Mouse (Mus musculus): ENCODE measurements around the gene Sec24d. TPM values are rescaled to one million over a fixed set of nuclear protein-coding genes. Genes with fewer than 3 reads are reported as not detected.

Gene Sec24d
- polyA plus RNA-seq, 1 experiment from 2014 or later = 16.2 TPM

GRCm38 (mm10) chr3:123288856-123289570 lies 21.8 kb downstream of the Sec24d start:
- Histone ChIP-seq H3K4me1 (ENCODE audit: control insufficient read depth, insufficient read depth, low read length) (no peaks in the 10 kb centered on the region), H3K4me2 (ENCODE audit: low read length) (no peak overlapping the region), H3K4me3 (ENCODE audit: low read depth, low read length) (no peak overlapping the region), H3K9ac (ENCODE audit: low read depth, low read length) (no peak overlapping the region), H3K27ac (ENCODE audit: low read length) (no peak overlapping the region), H3K27me3 (ENCODE audit: control insufficient read depth, insufficient read depth, low read depth, low read length) (no peaks in the 10 kb centered on the region), H3K9me3 (replicated peaks; ENCODE audit: control insufficient read depth, low read length, poor library complexity, severe bottlenecking) (no peaks in the 10 kb centered on the region), H3K36me3 (ENCODE audit: control insufficient read depth, insufficient read depth, low read length) (no peaks in the 10 kb centered on the region)
- WGBS = 40% methylated on average over 9 of the region's 9 CpGs
- ATAC-seq = no peak

- H3K9me3 ChIP-seq (replicated peaks; ENCODE audit: control insufficient read depth, low read length, poor library complexity, severe bottlenecking) = no peaks in the 10 kb centered on the region
- H3K27ac ChIP-seq (ENCODE audit: low read length) = no peak overlapping the region
- no peak for ATAC-seq
- no peaks in the 10 kb centered on the region for H3K36me3 ChIP-seq (ENCODE audit: control insufficient read depth, insufficient read depth, low read length)
- no peaks in the 10 kb centered on the region for H3K27me3 ChIP-seq (ENCODE audit: control insufficient read depth, insufficient read depth, low read depth, low read length)
- H3K4me2 ChIP-seq (ENCODE audit: low read length) = no peak overlapping the region
- no peaks in the 10 kb centered on the region for H3K4me1 ChIP-seq (ENCODE audit: control insufficient read depth, insufficient read depth, low read length)
- H3K9ac ChIP-seq (ENCODE audit: low read depth, low read length) = no peak overlapping the region
- H3K4me3 ChIP-seq (ENCODE audit: low read depth, low read length) = no peak overlapping the region
Measured at GRCm38 (mm10) chr3:123291670-123292069, 24.4 kb downstream of the Sec24d start.

- 74% methylated on average over 11 of the region's 11 CpGs for WGBS
- Histone ChIP-seq H3K9me3 (replicated peaks; ENCODE audit: control insufficient read depth, low read length, poor library complexity, severe bottlenecking) (no peaks in the 10 kb centered on the region), H3K27me3 (ENCODE audit: control insufficient read depth, insufficient read depth, low read depth, low read length) (no peaks in the 10 kb centered on the region), H3K4me1 (ENCODE audit: control insufficient read depth, insufficient read depth, low read length) (no peaks in the 10 kb centered on the region), H3K4me3 (ENCODE audit: low read depth, low read length) (no peak overlapping the region), H3K4me2 (ENCODE audit: low read length) (no peak overlapping the region), H3K36me3 (ENCODE audit: control insufficient read depth, insufficient read depth, low read length) (no peaks in the 10 kb centered on the region), H3K9ac (ENCODE audit: low read depth, low read length) (no peak overlapping the region), H3K27ac (ENCODE audit: low read length) (no peak overlapping the region)
- ATAC-seq = no peak
Measured at GRCm38 (mm10) chr3:123296654-123297053, 29.4 kb downstream of the Sec24d start.

- H3K9me3 ChIP-seq (replicated peaks; ENCODE audit: control insufficient read depth, low read length, poor library complexity, severe bottlenecking) = no peaks in the 10 kb centered on the region
- ATAC-seq = no peak
- 0 out of 2 replicates have a peak, but pooled peaks cover 6% of the 10 kb centered on the region for H3K36me3 ChIP-seq (ENCODE audit: control insufficient read depth, insufficient read depth, low read length)
- no peak overlapping the region for H3K27ac ChIP-seq (ENCODE audit: low read length)
- no peak overlapping the region for H3K4me2 ChIP-seq (ENCODE audit: low read length)
- H3K9ac ChIP-seq (ENCODE audit: low read depth, low read length) = no peak overlapping the region
- no peak overlapping the region for H3K4me3 ChIP-seq (ENCODE audit: low read depth, low read length)
- no peaks in the 10 kb centered on the region for H3K27me3 ChIP-seq (ENCODE audit: control insufficient read depth, insufficient read depth, low read depth, low read length)
- WGBS = 85% methylated on average over 9 of the region's 9 CpGs
- no peaks in the 10 kb centered on the region for H3K4me1 ChIP-seq (ENCODE audit: control insufficient read depth, insufficient read depth, low read length)
Measured at GRCm38 (mm10) chr3:123298283-123298682, 31.0 kb downstream of the Sec24d start.

DNA sequence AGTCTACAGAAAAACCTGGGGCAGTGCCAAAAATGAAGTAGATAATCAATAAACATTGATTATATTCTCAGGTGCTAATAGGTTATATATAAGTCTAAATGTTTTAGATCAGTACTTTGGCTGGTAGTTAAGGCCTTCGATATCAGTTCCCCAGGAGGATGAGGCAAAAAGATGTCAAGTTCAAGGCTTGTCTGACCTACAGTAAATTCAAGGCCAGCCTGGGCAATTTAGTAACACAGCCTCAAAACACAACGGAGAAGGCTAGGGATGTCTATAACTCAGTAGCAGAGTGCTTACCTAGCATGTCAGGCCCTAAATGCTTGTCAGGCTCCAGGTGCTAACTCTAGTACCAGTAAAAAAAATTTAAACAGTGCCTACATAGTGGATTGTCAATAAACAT lies 34.3 kb downstream of the Sec24d start:
- H3K4me3 ChIP-seq (ENCODE audit: low read depth, low read length) = no peak overlapping the region
- WGBS = 93% methylated on average over 2 of the region's 2 CpGs
- 0 out of 2 replicates have a peak, but pooled peaks cover 6% of the 10 kb centered on the region for H3K36me3 ChIP-seq (ENCODE audit: control insufficient read depth, insufficient read depth, low read length)
- ATAC-seq = no peak
- no peaks in the 10 kb centered on the region for H3K27me3 ChIP-seq (ENCODE audit: control insufficient read depth, insufficient read depth, low read depth, low read length)
- no peak overlapping the region for H3K9ac ChIP-seq (ENCODE audit: low read depth, low read length)
- no peaks in the 10 kb centered on the region for H3K4me1 ChIP-seq (ENCODE audit: control insufficient read depth, insufficient read depth, low read length)
- no peak overlapping the region for H3K4me2 ChIP-seq (ENCODE audit: low read length)
- no peaks in the 10 kb centered on the region for H3K9me3 ChIP-seq (replicated peaks; ENCODE audit: control insufficient read depth, low read length, poor library complexity, severe bottlenecking)
- no peak overlapping the region for H3K27ac ChIP-seq (ENCODE audit: low read length)

- Histone ChIP-seq H3K4me3 (ENCODE audit: low read depth, low read length) (no peak overlapping the region), H3K9me3 (replicated peaks; ENCODE audit: control insufficient read depth, low read length, poor library complexity, severe bottlenecking) (no peaks in the 10 kb centered on the region), H3K4me2 (ENCODE audit: low read length) (no peak overlapping the region), H3K36me3 (ENCODE audit: control insufficient read depth, insufficient read depth, low read length) (0 out of 2 replicates have a peak, but pooled peaks cover 6% of the 10 kb centered on the region), H3K4me1 (ENCODE audit: control insufficient read depth, insufficient read depth, low read length) (no peaks in the 10 kb centered on the region), H3K27me3 (ENCODE audit: control insufficient read depth, insufficient read depth, low read depth, low read length) (no peaks in the 10 kb centered on the region), H3K9ac (ENCODE audit: low read depth, low read length) (no peak overlapping the region), H3K27ac (ENCODE audit: low read length) (no peak overlapping the region)
- no peak for ATAC-seq
- WGBS = 94% methylated on average over 15 of the region's 15 CpGs
Measured at GRCm38 (mm10) chr3:123305611-123306010, 38.4 kb downstream of the Sec24d start.

DNA sequence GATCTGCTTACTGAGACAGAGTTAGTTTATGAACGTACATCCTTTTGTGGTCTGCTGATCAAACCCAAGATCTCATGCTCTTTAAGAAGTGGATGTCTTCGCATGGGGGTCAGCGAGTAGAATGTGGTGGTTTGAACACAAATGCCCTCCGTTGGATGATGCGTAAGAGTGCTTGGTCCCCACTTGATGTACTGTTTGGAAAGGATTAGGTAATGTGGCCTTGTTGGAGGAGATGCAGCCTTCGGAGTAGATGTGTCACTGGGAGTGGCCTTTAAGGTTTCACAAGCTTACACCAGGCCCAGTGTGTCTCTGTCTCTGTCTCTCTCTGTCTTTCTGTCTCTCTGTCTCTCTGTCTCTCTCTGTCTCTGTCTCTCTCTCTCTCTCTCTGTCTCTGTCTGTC lies 40.2 kb downstream of the Sec24d start:
- WGBS = 94% methylated on average over 6 of the region's 6 CpGs
- 0 out of 2 replicates have a peak, but pooled peaks cover under 1% of the 10 kb centered on the region for H3K36me3 ChIP-seq (ENCODE audit: control insufficient read depth, insufficient read depth, low read length)
- no peak overlapping the region for H3K27ac ChIP-seq (ENCODE audit: low read length)
- no peaks in the 10 kb centered on the region for H3K4me1 ChIP-seq (ENCODE audit: control insufficient read depth, insufficient read depth, low read length)
- no peak overlapping the region for H3K9ac ChIP-seq (ENCODE audit: low read depth, low read length)
- H3K4me2 ChIP-seq (ENCODE audit: low read length) = no peak overlapping the region
- H3K4me3 ChIP-seq (ENCODE audit: low read depth, low read length) = no peak overlapping the region
- no peaks in the 10 kb centered on the region for H3K9me3 ChIP-seq (replicated peaks; ENCODE audit: control insufficient read depth, low read length, poor library complexity, severe bottlenecking)
- no peak for ATAC-seq
- H3K27me3 ChIP-seq (ENCODE audit: control insufficient read depth, insufficient read depth, low read depth, low read length) = no peaks in the 10 kb centered on the region

GRCm38 (mm10) chr3:123309141-123309540 lies 41.9 kb downstream of the Sec24d start:
- 71% methylated on average over 6 of the region's 6 CpGs for WGBS
- no peak for ATAC-seq

DNA sequence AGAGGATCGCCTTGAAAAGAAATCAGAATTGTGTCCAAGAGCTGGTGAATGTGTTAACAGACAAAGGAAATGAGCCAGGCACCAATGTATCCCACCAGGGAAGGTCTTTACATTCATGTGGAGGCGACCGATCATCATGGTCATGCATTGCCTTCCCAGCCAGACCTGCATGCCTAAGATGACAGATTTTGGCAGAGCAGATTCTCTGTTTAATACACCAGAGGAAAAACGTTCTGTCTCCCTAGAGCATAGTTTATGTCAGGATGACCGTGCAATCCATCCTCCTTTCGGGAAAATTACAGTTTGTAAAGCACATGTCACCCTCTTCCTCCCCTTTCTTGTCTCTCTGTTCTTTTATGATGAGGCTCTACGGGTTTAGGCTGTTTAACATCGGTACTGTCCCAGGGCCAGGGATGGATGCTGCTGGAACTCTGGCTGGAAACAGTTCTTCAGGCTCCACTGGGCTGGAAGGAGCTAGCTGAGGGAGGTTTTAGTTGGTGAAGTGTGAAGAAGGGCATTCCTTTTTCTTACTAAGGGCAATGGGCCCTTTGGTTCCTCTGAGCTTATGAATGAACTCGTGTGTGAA lies 45.3 kb downstream of the Sec24d start:
- no peaks in the 10 kb centered on the region for H3K4me1 ChIP-seq (ENCODE audit: control insufficient read depth, insufficient read depth, low read length)
- H3K27ac ChIP-seq (ENCODE audit: low read length) = no peak overlapping the region
- no peaks in the 10 kb centered on the region for H3K9me3 ChIP-seq (replicated peaks; ENCODE audit: control insufficient read depth, low read length, poor library complexity, severe bottlenecking)
- no peaks in the 10 kb centered on the region for H3K36me3 ChIP-seq (ENCODE audit: control insufficient read depth, insufficient read depth, low read length)
- H3K27me3 ChIP-seq (ENCODE audit: control insufficient read depth, insufficient read depth, low read depth, low read length) = no peaks in the 10 kb centered on the region
- no peak for ATAC-seq
- H3K4me2 ChIP-seq (ENCODE audit: low read length) = no peak overlapping the region
- no peak overlapping the region for H3K9ac ChIP-seq (ENCODE audit: low read depth, low read length)
- WGBS = 80% methylated on average over 9 of the region's 9 CpGs
- no peak overlapping the region for H3K4me3 ChIP-seq (ENCODE audit: low read depth, low read length)

More at GRCm38 (mm10) chr3:123309141-123309540, 41.9 kb downstream of the Sec24d start:
- no peak overlapping the region for H3K4me3 ChIP-seq (ENCODE audit: low read depth, low read length)
- no peak overlapping the region for H3K4me2 ChIP-seq (ENCODE audit: low read length)
- H3K27ac ChIP-seq (ENCODE audit: low read length) = no peak overlapping the region
- no peaks in the 10 kb centered on the region for H3K4me1 ChIP-seq (ENCODE audit: control insufficient read depth, insufficient read depth, low read length)
- H3K36me3 ChIP-seq (ENCODE audit: control insufficient read depth, insufficient read depth, low read length) = no peaks in the 10 kb centered on the region
- H3K9ac ChIP-seq (ENCODE audit: low read depth, low read length) = no peak overlapping the region
- no peaks in the 10 kb centered on the region for H3K27me3 ChIP-seq (ENCODE audit: control insufficient read depth, insufficient read depth, low read depth, low read length)
- no peaks in the 10 kb centered on the region for H3K9me3 ChIP-seq (replicated peaks; ENCODE audit: control insufficient read depth, low read length, poor library complexity, severe bottlenecking)

All from midbrain, embryonic 16.5 days (tissue).